Mouse (Mus musculus) intestine, postnatal 0 days (tissue): Measurements from ENCODE around the gene Sept1. TPM values are rescaled to one million over a fixed set of nuclear protein-coding genes. Genes with fewer than 3 reads are reported as not detected.
A peak's percentile ranks its signal among the peaks of the same experiment; 100 is the strongest.

Source experiments
- ATAC-seq: fragments of 200-750 bp; cut with Nextera tagmentation; 2 replicates; pipeline ENCODE4 v1.8.0; 2017; ENCODE audit warnings: mild to moderate bottlenecking, moderate TSS enrichment, moderate library complexity
- H3K27ac ChIP-seq: fragments of 300-500 bp; sonication (generic); 2 replicates; pipeline ENCODE4 v1.5.1; 2014; ENCODE audit warnings: mild to moderate bottlenecking, low read depth, low read length, moderate library complexity
- H3K27me3 ChIP-seq: fragments of 300-500 bp; sonication (generic); replicated peaks from 2 replicates; pipeline ENCODE4 v1.6.1; 2014; ENCODE audit warnings: low read length, mixed read lengths; ENCODE audit not compliant: control insufficient read depth, insufficient read depth
- H3K36me3 ChIP-seq: fragments of 300-500 bp; sonication (generic); 2 replicates; pipeline ENCODE4 v1.6.1; 2014; ENCODE audit warnings: mild to moderate bottlenecking, moderate library complexity; ENCODE audit not compliant: control insufficient read depth, insufficient read depth
- H3K4me1 ChIP-seq: fragments of 300-500 bp; sonication (generic); replicated peaks from 2 replicates; pipeline ENCODE4 v1.6.1; 2014; ENCODE audit warnings: antibody characterized with exemption, low read length, mixed read lengths; ENCODE audit not compliant: control insufficient read depth, insufficient read depth
- H3K4me2 ChIP-seq: fragments of 300-500 bp; sonication (generic); replicated peaks from 2 replicates; pipeline ENCODE4 v1.6.1; 2014; ENCODE audit warnings: low read depth, mild to moderate bottlenecking, moderate library complexity
- H3K4me3 ChIP-seq: fragments of 300-500 bp; sonication (generic); 2 replicates; pipeline ENCODE4 v1.5.1; 2014; ENCODE audit warnings: low read depth, low read length
- H3K9ac ChIP-seq: fragments of 300-500 bp; sonication (generic); 2 replicates; pipeline ENCODE4 v1.6.1; 2014; ENCODE audit warnings: mild to moderate bottlenecking, low read depth, low read length
- H3K9me3 ChIP-seq: fragments of 300-500 bp; sonication (generic); 2 replicates; pipeline ENCODE4 v1.6.1; 2016; ENCODE audit warnings: mixed run types; ENCODE audit not compliant: control insufficient read depth
- CTCF ChIP-seq: sonication (generic); IDR thresholded peaks from 2 replicates; pipeline ENCODE4 v1.5.1; 2016; ENCODE audit warnings: low read depth, mild to moderate bottlenecking, control low read depth, antibody characterized with exemption, moderate library complexity
- WGBS: fragments of 180-500 bp; shearing (Covaris S2); extraction: QIAGEN DNeasy Blood & Tissue Kit; methylation state at CpG from one replicate; pipeline ENCODE4 v1.1.7; 2014; 5-methylcytosine and 5-hydroxymethylcytosine counted together
- polyA plus RNA-seq: library from polyadenylated mRNA; unstranded; fragments of >200 nt; fragmentation: Nextera tagmentation; extraction: Ambion mirVana; gene quantifications from 2 replicates; pipeline ENCODE4 v1.2.1, GENCODE M21; 2015

The Sept1 gene
- polyA plus RNA-seq, 1 experiment from 2014 or later: 6.6 TPM

DNA sequence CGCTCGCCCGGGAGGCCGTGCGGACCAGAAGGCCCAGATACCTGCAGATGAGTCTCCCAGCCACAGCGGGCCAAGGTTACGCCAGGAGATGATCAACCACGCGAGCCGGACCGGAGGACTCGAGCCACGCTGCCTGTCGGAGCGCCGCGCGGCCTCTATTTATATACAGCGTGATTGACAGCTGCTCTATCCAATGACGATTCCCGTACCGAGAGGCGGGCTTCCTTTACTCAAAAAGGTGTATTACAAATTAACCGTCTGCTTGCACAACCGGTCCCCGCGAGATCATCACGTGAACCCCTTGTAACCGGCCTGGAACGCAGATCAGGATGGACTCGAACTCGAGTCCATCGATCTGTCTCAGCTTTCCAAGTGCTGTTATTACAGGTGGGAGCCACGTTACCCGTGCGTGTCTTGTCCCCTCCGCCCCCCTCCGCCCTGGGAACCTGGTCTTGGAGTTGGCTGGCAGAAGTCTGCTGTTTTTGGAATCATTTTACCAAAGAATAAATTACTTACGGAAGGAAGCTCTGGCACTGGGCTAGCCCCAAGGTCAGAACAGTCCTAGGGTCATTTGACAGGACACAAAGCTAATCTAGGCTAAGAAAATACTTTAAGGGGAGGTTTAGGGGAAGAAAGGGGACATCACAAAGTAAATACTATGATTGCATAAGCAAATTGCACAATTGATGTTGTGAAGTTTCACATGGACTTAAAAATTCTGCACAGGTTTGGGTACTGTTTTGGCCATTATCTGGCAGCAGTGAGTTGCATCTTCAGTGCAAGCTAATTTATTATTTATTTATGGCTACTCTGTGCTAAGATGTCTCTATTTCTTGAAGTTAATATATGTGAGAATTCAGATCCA, 41.2 kb upstream of the Sept1 start, which contains the start of gene Sephs2:
Gene Sephs2, minus strand, starts transcription at position 131 of the 865 bp plus-strand sequence.
- WGBS: 2% methylated on average over 39 of the region's 39 CpGs
- ATAC-seq: peak; percentile 73
- TF ChIP-seq CTCF: no peak
- Histone ChIP-seq H3K27ac (peak within 1 kb of the TSS; percentile 91), H3K4me3 (peak within 1 kb of the TSS; percentile 78), H3K9ac (peak within 1 kb of the TSS; percentile 87), H3K4me2 (peak within 1 kb of the TSS; percentile 89), H3K9me3 (no peaks in the 10 kb centered on the region), H3K4me1 (peaks cover 6% of the 10 kb centered on the region), H3K36me3 (peaks cover 12% of the 10 kb centered on the region), H3K27me3 (no peaks in the 10 kb centered on the region)

DNA sequence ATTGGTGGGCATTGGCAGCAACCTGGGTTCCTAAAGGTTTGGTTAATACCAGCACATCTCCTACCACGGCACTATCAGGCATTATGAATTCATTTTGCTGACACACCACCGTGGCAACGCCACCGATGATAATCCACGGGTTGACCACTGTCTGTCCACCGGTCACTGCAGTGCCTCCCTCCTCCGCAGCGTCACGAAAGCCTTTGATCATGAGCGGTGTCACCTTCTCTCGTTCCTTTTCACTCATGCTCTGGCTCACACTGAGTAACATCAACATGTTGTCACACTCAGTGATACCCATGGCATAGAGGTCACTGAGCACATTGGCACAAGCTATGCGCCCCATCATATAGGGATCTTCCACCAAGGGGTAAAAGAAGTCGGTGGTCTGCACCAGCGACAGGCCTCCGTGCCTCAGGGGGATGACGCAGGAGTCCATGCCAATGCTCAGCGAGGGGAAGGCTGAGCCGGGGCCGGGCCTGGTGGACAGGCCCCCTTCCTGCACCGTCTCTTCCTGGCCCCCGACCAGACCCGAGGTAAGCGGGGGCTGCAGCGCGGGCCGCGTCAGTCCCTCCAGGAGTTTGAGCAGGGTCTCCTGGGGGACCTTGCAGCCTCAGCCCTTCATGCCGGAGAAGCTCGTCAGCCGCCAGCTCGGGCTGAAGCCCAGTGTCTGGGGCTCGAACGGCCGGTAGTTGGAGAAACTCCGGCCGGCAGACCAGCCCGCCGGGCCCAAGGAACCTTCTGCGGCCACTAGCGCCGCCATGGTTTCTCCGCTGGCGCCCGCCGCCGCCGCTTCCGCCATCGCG, 40.4 kb upstream of the Sept1 start:
- H3K4me3 ChIP-seq: peak overlapping the region; percentile 78
- no peak for ATAC-seq
- H3K27me3 ChIP-seq: no peaks in the 10 kb centered on the region
- H3K4me2 ChIP-seq: peak overlapping the region; percentile 89
- no peaks in the 10 kb centered on the region for H3K9me3 ChIP-seq
- peaks cover 6% of the 10 kb centered on the region for H3K4me1 ChIP-seq
- peaks cover 12% of the 10 kb centered on the region for H3K36me3 ChIP-seq
- H3K9ac ChIP-seq: peak overlapping the region; percentile 87
- H3K27ac ChIP-seq: peak overlapping the region; percentile 91
- no peak for TF ChIP-seq CTCF
- WGBS: 11% methylated on average over 50 of the region's 50 CpGs

DNA sequence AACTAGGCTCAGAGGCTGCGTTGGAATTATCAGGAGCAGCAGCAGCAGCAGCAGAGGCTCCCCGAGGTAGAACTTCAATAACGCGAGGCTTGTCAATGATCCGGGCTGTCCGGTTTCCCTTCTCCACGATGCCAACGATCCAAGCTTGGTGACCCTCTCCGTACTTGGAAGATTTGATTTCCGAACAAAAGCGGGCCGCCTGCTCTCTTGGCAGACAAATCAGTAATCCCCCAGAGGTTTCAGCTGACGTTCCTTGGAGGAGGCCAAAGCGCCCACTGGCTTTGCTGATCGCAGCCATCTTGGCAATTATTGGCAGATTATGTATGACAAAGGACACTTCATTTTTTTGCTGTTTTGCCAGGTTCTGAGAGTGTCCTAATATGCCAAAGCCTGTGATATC, 39.6 kb upstream of the Sept1 start:
- WGBS: 82% methylated on average over 15 of the region's 15 CpGs
- ATAC-seq: no peak
- Histone ChIP-seq H3K9me3 (no peaks in the 10 kb centered on the region), H3K9ac (peak overlapping the region; percentile 87; the same call in 1 of the 2 replicates), H3K27ac (peak overlapping the region; percentile 3; the same call in 1 of the 2 replicates), H3K27me3 (no peaks in the 10 kb centered on the region), H3K4me3 (peak overlapping the region; percentile 78), H3K4me2 (peak overlapping the region; percentile 89), H3K36me3 (peaks cover 12% of the 10 kb centered on the region), H3K4me1 (no peaks in the 10 kb centered on the region; the same call in 1 of the 2 replicates)
- TF ChIP-seq CTCF: no peak

DNA sequence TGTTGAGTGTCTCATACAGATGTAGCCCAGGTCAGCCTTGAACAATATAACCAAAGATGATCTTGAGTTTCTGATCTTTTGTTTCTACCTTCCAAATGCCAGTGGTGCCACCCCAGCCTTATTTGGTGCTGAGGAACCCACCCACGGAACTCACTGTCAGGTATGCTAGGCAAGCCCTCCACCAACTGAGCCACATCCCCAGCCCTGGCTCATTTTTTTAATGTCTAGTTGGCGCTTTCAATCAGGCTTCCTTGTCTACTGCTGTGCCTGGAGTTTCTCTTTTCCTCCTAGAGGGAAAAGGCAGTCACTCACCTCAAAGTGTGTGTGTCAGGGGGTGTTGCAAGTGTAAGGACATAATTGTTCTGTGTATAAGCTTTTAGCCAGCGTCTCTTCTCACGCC, 38.2 kb upstream of the Sept1 start:
- no peak for ATAC-seq
- no peaks in the 10 kb centered on the region for H3K9me3 ChIP-seq
- no peak for TF ChIP-seq CTCF
- peak overlapping the region; percentile 69 for H3K27ac ChIP-seq
- WGBS: 73% methylated on average over 4 of the region's 4 CpGs
- no peaks in the 10 kb centered on the region for H3K27me3 ChIP-seq
- H3K4me3 ChIP-seq: peak overlapping the region; percentile 78; the same call in 1 of the 2 replicates
- no peak overlapping the region for H3K9ac ChIP-seq
- no peaks in the 10 kb centered on the region; the same call in 1 of the 2 replicates for H3K4me1 ChIP-seq
- H3K4me2 ChIP-seq: peak overlapping the region; percentile 89
- peaks cover 12% of the 10 kb centered on the region for H3K36me3 ChIP-seq

DNA sequence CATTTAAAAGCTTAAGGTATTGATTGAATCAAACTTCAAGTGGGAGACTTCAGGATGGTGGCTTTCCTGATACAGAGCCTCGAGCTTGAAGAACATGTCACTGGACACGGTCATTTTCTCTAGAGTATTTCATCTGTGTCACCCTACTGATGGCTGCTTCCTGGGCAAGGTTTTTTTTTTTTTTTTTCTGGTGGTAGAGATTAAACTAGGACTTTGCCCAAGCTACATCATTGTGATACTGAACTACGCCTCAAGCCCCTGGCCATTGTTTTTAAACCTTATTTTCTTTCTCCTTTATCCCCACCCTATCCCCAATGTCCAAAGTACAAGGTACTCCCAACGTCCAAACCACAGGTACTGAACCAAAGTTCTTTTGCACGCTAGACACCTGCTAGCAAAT, 37.7 kb upstream of the Sept1 start:
- WGBS: 49% methylated on average over 5 of the region's 5 CpGs
- TF ChIP-seq CTCF: no peak
- Histone ChIP-seq H3K36me3 (peaks cover 12% of the 10 kb centered on the region), H3K27me3 (no peaks in the 10 kb centered on the region), H3K4me2 (peak overlapping the region; percentile 89), H3K4me1 (no peaks in the 10 kb centered on the region; the same call in 1 of the 2 replicates), H3K9ac (no peak overlapping the region), H3K27ac (peak overlapping the region; percentile 69), H3K9me3 (no peaks in the 10 kb centered on the region), H3K4me3 (0 out of 2 replicates have a peak overlapping the region, but pooled peaks have one; percentile 78)
- peak; percentile 57 for ATAC-seq

DNA sequence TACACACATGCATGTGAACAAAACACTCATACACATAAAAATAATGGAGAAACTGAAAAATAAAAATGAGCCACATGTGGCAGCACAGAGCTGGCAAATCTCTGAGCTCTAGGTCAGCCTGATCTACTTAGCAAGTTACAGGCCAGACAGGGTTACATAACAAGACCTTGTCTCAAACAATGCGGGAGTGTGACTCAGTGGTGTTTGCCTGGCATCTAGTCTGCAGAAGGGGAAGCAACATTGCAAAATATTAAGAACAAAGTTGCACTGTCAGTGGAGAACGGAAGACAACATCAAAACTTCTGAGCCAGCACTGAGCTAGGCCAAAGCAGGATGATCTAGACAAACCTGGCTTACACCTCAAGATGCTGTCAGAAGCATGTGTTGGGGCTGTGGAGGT, 37.3 kb upstream of the Sept1 start:
- Histone ChIP-seq H3K4me1 (no peaks in the 10 kb centered on the region; the same call in 1 of the 2 replicates), H3K27ac (peak overlapping the region; percentile 66; the same call in 1 of the 2 replicates), H3K4me3 (no peak overlapping the region), H3K27me3 (no peaks in the 10 kb centered on the region), H3K4me2 (0 out of 2 replicates have a peak overlapping the region, but pooled peaks have one; percentile 89), H3K9me3 (no peaks in the 10 kb centered on the region), H3K9ac (no peak overlapping the region), H3K36me3 (peaks cover 12% of the 10 kb centered on the region)
- peak; percentile 7; the same call in 1 of the 2 replicates for ATAC-seq
- WGBS: 71% methylated on average over 2 of the region's 2 CpGs
- peak; percentile 12; the same call in 1 of the 2 replicates for TF ChIP-seq CTCF
